Mouse (Mus musculus) C2C12 (cell line): ENCODE results near the gene Slc25a17.

ENCODE experiments used
- CEBPB ChIP-seq: IDR thresholded peaks from one replicate; pipeline ENCODE4 v1.6.1; 2011; ENCODE audit warnings: low read depth, mild to moderate bottlenecking, control low read depth, moderate library complexity
- CTCF ChIP-seq: IDR thresholded peaks from one replicate; pipeline ENCODE4 v1.5.1; 2011; ENCODE audit not compliant: control insufficient read depth, insufficient read depth, insufficient read length
- FOSL1 ChIP-seq: IDR thresholded peaks from one replicate; pipeline ENCODE4 v1.8.0; 2011; ENCODE audit warnings: mild to moderate bottlenecking, low read length; ENCODE audit not compliant: poor library complexity, insufficient read depth, severe bottlenecking
- MAX ChIP-seq: IDR thresholded peaks from one replicate; pipeline ENCODE4 v1.6.1; 2011; ENCODE audit warnings: mild to moderate bottlenecking, control low read depth
- MYOD1 ChIP-seq: IDR thresholded peaks from one replicate; pipeline ENCODE4 v1.6.1; 2011; ENCODE audit warnings: low read depth; ENCODE audit not compliant: control insufficient read depth, insufficient read length
- MYOG ChIP-seq: IDR thresholded peaks from one replicate; pipeline ENCODE4 v1.6.1; 2011; ENCODE audit not compliant: control insufficient read depth, insufficient read length; ENCODE audit errors: extremely low read depth
- USF1 ChIP-seq: IDR thresholded peaks from one replicate; pipeline ENCODE4 v1.6.1; 2011; ENCODE audit warnings: low read depth, mild to moderate bottlenecking, control low read depth, moderate library complexity

GRCm38 (mm10) chr15:81301193-81302070 lies 59.2 kb downstream of the Slc25a17 start:
- no peak for TF ChIP-seq CTCF
- TF ChIP-seq MAX: peak; percentile 88
- TF ChIP-seq CEBPB: no peak
- no peak for TF ChIP-seq USF1
- peak; percentile 5 for TF ChIP-seq FOSL1
- TF ChIP-seq MYOD1: peak; percentile 96
- TF ChIP-seq MYOG: no peak
